Mouse (Mus musculus) spleen, adult 10 weeks (tissue): ENCODE measurements around the gene Aup1. TPM values are rescaled to one million over a fixed set of nuclear protein-coding genes. Genes with fewer than 3 reads are reported as not detected.

Experiments
- polyA plus RNA-seq: library from polyadenylated mRNA; stranded (reverse); fragments of 350-450 nt; fragmentation: Illumina TruSeq; extraction: RNeasy Lipid Tissue Mini Kit (QIAGEN cat#74804); gene quantifications from one replicate; pipeline ENCODE4 v1.2.3, GENCODE M21; 2015; ENCODE audit warnings: low replicate concordance; ENCODE audit not compliant: insufficient read depth

Gene Aup1
- 155 TPM for polyA plus RNA-seq

DNA sequence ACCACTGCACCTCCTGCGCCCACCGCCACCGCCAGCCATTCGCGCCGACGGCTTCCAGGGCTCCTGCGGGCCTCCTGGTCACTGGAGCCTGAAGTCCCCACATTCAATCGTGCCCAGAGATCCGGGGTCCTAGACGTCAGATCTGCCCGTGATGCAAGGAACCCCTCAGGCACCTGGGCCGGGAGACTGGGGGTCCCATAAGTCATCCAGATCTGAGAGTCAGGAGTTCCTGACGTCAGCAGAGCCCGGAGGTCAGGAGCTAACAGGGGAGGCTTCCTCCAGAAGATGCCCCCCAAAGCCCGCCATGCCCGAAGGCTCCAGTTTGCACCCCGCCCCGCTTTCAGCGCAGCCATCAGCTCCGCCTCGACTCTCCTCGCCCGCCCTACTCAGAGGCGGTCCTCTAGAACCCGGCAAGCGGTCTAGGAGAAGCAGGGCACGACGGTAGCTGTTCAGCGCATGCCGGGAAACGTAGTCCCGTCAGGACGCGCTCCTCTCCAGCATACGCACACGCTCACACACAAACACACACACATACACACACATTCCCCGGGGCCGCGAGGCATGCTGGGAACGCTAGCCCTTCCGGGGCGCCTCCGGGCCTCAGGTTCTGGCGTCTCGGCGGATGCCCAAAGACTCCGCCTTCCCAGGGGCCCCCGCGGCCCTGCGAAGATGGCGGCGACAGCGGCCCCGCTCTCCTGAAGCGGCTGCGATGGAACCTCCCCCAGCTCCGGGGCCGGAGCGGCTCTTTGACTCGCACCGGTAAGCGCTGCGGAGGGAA is at the start of gene Aup1:
Aup1 (plus strand) TSS at position 448 of the 778 bp plus-strand sequence.

DNA sequence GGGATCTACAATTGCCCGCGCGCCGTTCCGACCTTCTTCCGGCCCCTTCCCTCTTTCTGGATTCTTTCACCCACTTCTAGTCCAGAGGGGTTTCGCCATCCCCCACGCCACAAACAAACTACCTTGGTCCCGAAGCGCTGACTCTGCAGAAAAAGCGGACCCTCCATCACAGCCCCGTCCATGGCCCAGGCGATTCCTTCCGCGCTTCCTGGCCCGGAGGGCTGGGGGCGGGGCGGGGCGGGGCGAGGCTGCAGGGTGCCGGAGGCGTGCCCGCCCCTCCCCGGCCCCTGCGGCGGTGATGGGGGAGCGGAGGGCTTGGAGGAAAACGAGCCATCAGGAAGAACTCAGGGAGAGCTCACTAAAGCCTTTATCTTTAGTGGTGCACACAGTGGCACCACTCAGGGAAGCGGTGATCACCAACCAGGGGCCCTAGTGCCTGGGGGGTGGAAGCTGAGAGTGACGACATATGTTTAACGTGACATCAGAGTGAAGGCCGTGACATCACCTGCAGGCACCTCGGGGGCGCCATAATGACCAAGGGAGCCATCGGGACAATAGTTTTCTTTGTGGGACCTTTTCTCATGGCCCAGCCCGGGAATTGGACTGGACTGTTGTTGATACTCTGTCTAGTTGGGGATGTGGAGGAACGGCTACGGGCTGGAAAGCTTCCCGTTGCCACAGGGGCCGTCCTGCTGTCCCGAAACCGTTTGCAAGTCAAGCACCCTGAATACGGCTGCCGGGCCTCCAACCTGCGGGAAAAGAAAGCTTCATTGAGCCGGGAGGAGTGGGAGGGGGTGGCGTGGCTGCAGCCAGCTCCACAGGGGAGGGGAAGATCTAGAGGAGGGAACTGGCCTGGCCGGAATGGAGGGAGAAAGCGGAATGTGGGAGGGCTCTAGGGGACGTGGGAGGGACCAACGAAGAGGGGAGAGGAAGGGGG is 20.8 kb upstream of the Aup1 start, which contains the start of the genes Dok1 and Loxl3:
Dok1 (minus strand) TSS at position 223 of the 937 bp plus-strand sequence.
Loxl3 (plus strand) TSS at position 925 of the 937 bp plus-strand sequence.

DNA sequence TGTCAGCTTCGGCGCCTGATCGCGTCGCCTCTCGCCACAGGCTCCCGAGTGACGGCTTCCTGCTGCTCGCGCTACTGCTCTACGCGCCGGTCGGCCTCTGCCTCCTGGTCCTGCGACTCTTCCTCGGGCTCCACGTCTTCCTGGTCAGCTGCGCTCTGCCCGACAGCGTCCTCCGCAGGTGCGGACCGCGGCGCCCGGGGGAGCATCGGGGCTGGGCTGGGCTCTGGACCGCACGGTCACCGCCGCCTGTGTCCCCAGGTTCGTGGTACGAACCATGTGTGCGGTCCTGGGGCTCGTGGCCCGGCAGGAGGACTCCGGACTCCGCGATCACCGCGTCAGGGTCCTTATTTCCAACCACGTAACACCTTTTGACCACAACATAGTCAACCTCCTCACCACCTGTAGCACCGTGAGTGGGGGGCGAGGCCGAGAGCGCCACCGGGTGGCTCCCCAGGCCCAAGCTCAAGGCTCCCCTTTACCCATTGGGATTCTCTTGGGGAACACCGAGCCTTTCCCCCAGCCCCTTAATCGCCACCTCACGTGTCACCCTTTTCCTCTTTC is 630 bp downstream of the Aup1 start, which contains the start of gene Htra2:
Htra2 (minus strand) TSS at position 403 of the 561 bp plus-strand sequence.

DNA sequence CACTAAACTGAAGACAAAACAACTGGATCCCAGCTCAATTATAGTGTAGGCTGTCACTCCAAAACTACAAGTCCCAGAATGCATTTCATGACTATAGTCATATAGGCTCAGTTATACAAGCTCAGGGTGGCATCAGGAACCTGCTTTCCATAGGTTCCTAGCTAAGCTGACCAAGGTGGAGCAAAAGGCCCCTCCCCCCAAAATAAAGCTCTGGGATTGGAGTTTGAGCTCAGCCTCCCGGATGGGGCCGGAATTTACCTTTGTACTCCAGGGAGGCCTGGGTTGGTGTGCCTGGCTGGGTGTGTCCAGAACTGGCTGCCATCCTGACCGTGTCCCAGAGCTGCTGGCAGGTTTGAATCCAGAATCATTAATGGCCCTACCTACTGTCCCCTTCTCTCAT is 3.5 kb downstream of the Aup1 start, which contains the start of gene Dqx1:
Dqx1 (plus strand) TSS at position 55 of the 400 bp plus-strand sequence.

DNA sequence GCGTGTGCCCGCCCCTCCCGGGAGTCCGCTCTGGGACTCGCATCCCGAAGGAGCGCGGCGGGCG is 15.8 kb downstream of the Aup1 start, which contains the start of gene Tlx2:
Tlx2 (minus strand) TSS at position 47 of the 64 bp plus-strand sequence.

DNA sequence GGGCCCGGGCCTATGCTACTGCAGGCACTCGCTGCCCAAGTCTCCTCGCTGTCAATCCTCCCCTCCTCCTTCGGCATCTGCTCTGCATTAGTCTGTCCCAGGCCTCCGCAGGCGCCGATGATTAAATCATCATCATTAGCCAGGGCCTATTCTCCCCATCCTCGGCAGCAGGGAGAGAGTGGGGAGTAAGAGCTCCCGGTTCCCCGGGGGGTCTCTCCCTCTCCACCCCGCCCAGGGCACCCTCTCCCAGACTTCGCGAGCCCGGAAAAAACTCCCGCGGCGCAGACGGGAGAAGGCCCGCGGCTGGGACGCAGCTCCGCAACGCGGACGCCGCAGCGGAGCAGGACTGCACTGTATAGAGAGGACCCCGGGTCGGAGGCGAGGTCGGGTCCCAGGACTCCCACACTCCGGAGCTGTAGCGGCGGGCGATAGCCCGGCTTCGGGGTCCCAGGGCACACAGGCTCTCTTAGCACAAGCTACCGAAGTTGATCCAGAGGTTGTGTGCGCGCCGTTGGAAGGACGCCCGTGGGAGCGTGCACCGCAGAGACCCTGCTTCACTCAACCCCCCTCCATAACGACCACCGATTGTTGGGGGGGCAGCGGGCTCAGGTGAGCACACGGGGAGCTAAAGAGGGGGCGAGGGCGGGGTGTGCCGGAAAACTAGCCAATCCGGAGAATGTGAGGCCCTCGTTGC is 23.5 kb downstream of the Aup1 start, which contains the start of gene Pcgf1:
Pcgf1 (plus strand) TSS at position 240 of the 694 bp plus-strand sequence.

DNA sequence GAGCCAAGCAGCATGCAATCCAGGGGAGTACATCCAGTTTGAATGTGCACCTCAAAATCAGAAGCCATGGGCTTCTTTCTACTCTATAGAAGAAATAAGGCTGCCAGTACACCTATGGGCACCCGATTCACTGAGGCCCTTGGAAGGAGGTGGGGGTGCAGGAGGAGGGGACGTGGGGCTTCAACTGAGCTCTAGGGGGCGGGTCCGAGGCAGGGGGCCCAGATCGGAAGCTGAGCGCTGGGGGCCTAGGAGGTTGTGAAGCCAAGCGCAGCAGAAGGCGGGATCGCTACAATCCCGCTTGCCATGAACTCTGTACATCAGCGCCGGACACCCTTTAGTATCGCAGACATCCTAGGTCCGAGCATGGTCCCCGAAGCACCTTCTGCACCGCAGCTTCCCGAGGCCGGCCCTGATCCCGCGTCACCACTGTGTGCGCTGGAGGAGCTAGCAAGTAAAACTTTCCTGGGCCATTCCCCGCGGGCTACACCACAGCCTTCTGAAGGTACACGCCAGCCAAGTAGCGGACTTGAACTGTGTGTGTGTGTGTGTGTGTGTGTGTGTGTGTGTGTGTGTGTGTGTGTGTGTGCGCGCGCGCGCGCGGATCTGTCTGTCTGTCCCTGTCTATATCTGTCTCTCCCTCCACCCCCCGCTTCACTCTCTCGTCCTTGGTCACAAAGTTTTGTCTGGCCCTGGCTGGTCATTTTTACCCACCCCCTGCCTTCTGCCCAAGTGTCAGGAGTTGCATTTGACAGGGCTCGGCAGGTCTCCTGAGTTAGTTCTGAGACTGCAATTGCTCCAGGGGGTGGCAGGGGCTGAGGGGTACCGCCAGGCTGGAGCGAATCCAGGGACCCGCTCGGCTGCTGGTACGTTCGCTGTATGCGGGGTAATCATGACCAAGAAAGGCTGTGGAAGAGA is 32.1 kb downstream of the Aup1 start, which contains the start of gene Lbx2:
Lbx2 (plus strand) TSS at position 247 of the 915 bp plus-strand sequence.

DNA sequence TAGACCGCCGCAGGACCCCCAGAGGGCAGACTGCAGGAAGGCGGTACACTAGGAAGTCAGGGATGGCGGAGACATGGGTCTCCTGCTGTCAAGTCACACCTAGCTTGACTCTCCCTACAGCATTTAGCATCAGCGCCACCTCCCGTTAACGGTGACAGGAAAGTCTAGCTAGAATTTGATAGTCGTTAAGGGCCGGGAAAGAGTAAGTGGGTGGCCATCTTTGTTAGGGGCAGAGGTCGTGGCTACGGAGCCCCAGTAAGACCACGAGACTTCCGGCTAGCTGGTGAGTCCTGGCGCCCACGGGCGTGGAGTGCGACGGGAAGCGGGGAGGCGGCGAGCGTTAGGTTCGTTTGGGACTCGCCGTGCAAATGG is 47.0 kb downstream of the Aup1 start, which contains the start of the genes Ccdc142 and Gm42688:
Ccdc142 (plus strand) TSS at position 286 of the 372 bp plus-strand sequence.
Gm42688 (plus strand) TSS at position 302 of the 372 bp plus-strand sequence.

Other genes with a start within 250 kb of the Aup1 start
- 2.3 TPM for gene Sema4f, start 114.8 kb upstream of the Aup1 start, polyA plus RNA-seq
- gene M1ap, start 107.6 kb upstream of the Aup1 start, polyA plus RNA-seq = 0.52 TPM
- gene Dok1, start 21.1 kb upstream of the Aup1 start, polyA plus RNA-seq = 13.5 TPM
- gene Loxl3, start 20.3 kb upstream of the Aup1 start, polyA plus RNA-seq = 6.8 TPM
- gene Htra2, start 752 bp downstream of the Aup1 start, polyA plus RNA-seq = 58.4 TPM
- 3.4 TPM for gene Dqx1, start 3.3 kb downstream of the Aup1 start, polyA plus RNA-seq
- not detected for gene Tlx2, start 15.8 kb downstream of the Aup1 start, polyA plus RNA-seq
- gene Pcgf1, start 23.3 kb downstream of the Aup1 start, polyA plus RNA-seq = 20.7 TPM
- gene Lbx2, start 31.8 kb downstream of the Aup1 start, polyA plus RNA-seq = not detected
- gene Ccdc142, start 47.1 kb downstream of the Aup1 start, polyA plus RNA-seq = 0.48 TPM
- gene Gm42688, start 47.1 kb downstream of the Aup1 start, polyA plus RNA-seq = 4.8 TPM
- 19.2 TPM for gene Mrpl53, start 54.5 kb downstream of the Aup1 start, polyA plus RNA-seq
- 22.9 TPM for gene Mogs, start 61.0 kb downstream of the Aup1 start, polyA plus RNA-seq
- 27.1 TPM for gene Wbp1, start 67.0 kb downstream of the Aup1 start, polyA plus RNA-seq
- gene Ino80b, start 70.9 kb downstream of the Aup1 start, polyA plus RNA-seq = 7.5 TPM
- gene Rtkn, start 80.9 kb downstream of the Aup1 start, polyA plus RNA-seq = 0.52 TPM
- gene Wdr54, start 101.9 kb downstream of the Aup1 start, polyA plus RNA-seq = 0.14 TPM
- gene 1700003E16Rik, start 101.9 kb downstream of the Aup1 start, polyA plus RNA-seq = not detected
- 39.1 TPM for gene Dctn1, start 111.4 kb downstream of the Aup1 start, polyA plus RNA-seq
- not detected for gene Slc4a5, start 165.3 kb downstream of the Aup1 start, polyA plus RNA-seq